Mouse (Mus musculus): ENCODE measurements around the gene Best3. TPM values are rescaled to one million over a fixed set of nuclear protein-coding genes. Genes with fewer than 3 reads are reported as not detected.
"Not testable (repeated sequence)": the region's sequence is repeated elsewhere in the genome, so short reads cannot be mapped to it uniquely, and the experiment has no call there.

The Best3 gene
- polyA plus RNA-seq, 1 experiment = 0.16 TPM

DNA sequence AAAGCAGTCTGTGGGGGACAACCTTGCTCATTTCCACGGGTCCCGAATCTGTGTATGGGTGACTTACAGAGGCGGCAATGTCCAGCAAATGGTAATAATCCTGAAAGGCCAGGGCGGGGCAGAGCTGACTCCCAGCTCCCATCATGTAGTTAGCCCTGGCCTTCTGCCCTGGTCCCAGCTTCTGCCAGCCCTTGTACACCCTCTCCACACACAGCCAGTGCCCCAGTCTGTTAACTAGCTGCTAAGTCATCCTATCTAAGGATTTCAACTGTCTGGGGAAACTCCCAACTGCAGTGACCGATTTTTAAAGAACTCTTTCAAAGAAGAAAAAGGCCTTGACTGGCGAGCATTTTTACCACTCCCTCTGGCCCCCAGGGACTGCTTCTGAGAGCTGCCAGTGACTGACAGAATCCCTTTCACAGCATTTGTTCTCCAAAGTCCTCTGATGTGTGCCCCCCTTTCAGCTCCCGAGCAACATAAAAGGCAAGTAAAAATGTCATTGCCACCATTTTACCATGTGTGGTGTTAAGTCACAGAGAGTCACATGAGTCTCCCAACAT, 32.2 kb downstream of the Best3 start:
- no peaks in the 10 kb centered on the region for H3K4me1 ChIP-seq (ENCODE audit: control insufficient read depth, insufficient read depth, low read length)
- WGBS = 38% methylated on average over 7 of the region's 7 CpGs
- TF ChIP-seq CTCF (IDR thresholded peaks at IDR 0.05; ENCODE audit: borderline replicate concordance, insufficient read depth, low read depth, low read length) (no peak), POLR2A (IDR thresholded peaks at IDR 0.05; ENCODE audit: borderline replicate concordance, insufficient read depth, low read length) (no peak)

DNA sequence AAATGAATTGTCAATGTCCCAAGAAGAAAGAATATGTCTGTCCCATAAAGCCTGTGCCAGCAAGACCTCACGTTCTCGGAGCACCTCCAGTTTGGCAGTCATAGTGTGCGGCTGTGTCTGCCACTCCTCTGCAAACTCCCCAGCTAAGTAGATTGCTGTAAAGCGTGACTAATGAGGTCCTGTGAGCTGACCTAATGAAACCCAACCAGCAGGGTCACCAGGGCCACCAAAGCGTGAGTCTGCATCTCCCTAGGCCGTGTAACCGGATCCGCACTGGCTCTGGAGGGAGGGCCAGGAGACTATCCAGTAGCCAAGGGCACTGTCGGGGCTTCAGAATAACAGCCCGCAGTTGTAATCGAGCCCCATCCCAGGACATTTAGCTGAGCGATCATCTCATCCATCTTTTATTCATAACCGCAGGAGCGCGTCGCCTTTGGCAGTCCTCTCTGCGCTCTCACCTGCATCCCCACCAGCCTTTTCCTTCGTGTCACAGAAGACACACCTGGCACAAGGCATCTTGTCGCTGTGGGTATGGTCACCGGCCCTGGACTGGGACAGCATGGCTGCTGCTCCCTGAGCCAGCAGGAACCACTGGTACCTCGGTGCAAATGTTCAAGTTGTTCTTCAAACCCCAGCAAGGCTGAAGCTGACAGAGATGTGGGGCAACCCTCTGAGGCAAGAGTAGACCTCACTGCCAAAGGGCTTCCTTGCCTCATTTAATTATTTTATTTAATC, 35.1 kb downstream of the Best3 start:
- TF ChIP-seq POLR2A (IDR thresholded peaks at IDR 0.05; ENCODE audit: borderline replicate concordance, insufficient read depth, low read length) = no peak
- no peak for TF ChIP-seq CTCF (IDR thresholded peaks at IDR 0.05; ENCODE audit: borderline replicate concordance, insufficient read depth, low read depth, low read length)
- Histone ChIP-seq H3K4me3 (replicated peaks; ENCODE audit: insufficient read depth, low read depth, low read length) (no peak overlapping the region), H3K27ac (ENCODE audit: insufficient read depth, low read length) (no peak overlapping the region), H3K4me1 (ENCODE audit: control insufficient read depth, insufficient read depth, low read length) (no peaks in the 10 kb centered on the region), H3K27me3 (ENCODE audit: control insufficient read depth, insufficient read depth, low read length) (no peaks in the 10 kb centered on the region)
- 18% methylated on average over 21 of the region's 21 CpGs for WGBS
- DNase-seq = no peak

More for the DNA sequence above, 32.2 kb downstream of the Best3 start:
- Histone ChIP-seq H3K27ac (ENCODE audit: insufficient read depth, low read length) (no peak overlapping the region), H3K27me3 (ENCODE audit: control insufficient read depth, insufficient read depth, low read length) (no peaks in the 10 kb centered on the region), H3K4me3 (replicated peaks; ENCODE audit: insufficient read depth, low read depth, low read length) (no peak overlapping the region)
- DNase-seq = no peak

DNA sequence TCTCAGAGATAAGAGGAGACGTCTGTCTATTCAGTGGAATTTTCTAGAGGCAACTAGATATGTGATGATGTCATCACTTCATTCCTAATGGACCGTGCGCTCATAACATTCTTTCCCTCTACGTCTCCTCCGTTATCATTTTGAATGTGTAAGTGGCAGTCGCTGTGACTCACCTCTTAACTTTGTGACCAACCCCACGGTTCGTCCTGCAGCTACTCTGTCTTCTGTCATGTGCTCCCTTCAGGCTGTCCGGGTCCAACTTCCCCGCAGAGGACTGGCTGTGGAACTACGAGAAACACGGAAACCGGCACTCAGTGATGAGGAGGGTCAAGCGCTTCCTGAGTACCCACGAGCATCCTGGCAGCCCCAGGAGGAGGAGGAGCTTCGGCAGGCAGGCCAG, 37.6 kb downstream of the Best3 start:
- Histone ChIP-seq H3K27ac (ENCODE audit: insufficient read depth, low read length) (no peak overlapping the region), H3K4me3 (replicated peaks; ENCODE audit: insufficient read depth, low read depth, low read length) (no peak overlapping the region), H3K4me1 (ENCODE audit: control insufficient read depth, insufficient read depth, low read length) (no peaks in the 10 kb centered on the region), H3K27me3 (ENCODE audit: control insufficient read depth, insufficient read depth, low read length) (no peaks in the 10 kb centered on the region)
- no peak for DNase-seq
- TF ChIP-seq CTCF (IDR thresholded peaks at IDR 0.05; ENCODE audit: borderline replicate concordance, insufficient read depth, low read depth, low read length) (no peak), POLR2A (IDR thresholded peaks at IDR 0.05; ENCODE audit: borderline replicate concordance, insufficient read depth, low read length) (no peak)
- WGBS = 54% methylated on average over 16 of the region's 16 CpGs

DNA sequence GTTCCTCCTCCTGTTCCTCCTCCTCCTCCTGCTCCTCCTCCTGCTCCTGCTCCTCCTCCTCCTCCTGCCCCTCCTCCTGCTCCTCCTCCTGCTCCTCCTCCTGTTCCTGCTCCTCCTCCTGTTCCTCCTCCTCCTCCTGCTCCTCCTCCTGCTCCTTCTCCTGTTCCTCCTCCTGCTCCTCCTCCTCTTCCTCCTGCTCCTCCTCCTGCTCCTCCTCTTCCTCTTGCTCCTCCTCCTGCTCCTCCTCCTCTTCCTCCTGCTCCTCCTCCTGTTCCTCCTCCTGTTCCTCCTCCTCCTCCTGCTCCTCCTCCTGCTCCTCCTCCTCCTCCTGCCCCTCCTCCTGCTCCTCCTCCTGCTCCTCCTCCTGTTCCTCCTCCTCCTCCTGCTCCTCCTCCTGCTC, 39.7 kb downstream of the Best3 start:
- H3K27me3 ChIP-seq (ENCODE audit: control insufficient read depth, insufficient read depth, low read length); H3K4me1 ChIP-seq (ENCODE audit: control insufficient read depth, insufficient read depth, low read length); DNase-seq; H3K27ac ChIP-seq (ENCODE audit: insufficient read depth, low read length); H3K4me3 ChIP-seq (replicated peaks; ENCODE audit: insufficient read depth, low read depth, low read length): not testable (repeated sequence)

DNA sequence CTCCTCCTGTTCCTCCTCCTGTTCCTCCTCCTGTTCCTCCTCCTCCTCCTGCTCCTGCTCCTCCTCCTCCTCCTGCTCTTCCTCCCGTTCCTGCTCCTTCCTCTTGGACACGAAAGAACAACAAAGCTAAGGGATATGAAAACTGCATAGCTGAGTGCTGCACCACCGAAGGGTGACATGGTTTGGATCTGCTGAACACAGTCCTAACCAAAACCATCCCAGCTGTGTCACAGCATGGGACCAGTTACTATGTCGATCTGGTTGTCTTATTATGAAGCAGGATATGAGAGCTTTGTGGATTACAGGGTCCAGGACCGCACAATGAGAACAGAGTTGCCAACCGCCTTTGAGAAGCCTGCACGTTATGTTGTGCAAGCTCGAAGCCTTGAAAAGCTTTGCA, 40.1 kb downstream of the Best3 start:
- no peak overlapping the region for H3K4me3 ChIP-seq (replicated peaks; ENCODE audit: insufficient read depth, low read depth, low read length)
- no peaks in the 10 kb centered on the region for H3K4me1 ChIP-seq (ENCODE audit: control insufficient read depth, insufficient read depth, low read length)
- no peak for DNase-seq
- no peak overlapping the region for H3K27ac ChIP-seq (ENCODE audit: insufficient read depth, low read length)
- H3K27me3 ChIP-seq (ENCODE audit: control insufficient read depth, insufficient read depth, low read length) = no peaks in the 10 kb centered on the region
- TF ChIP-seq POLR2A (IDR thresholded peaks at IDR 0.05; ENCODE audit: borderline replicate concordance, insufficient read depth, low read length) = no peak
- TF ChIP-seq CTCF (IDR thresholded peaks at IDR 0.05; ENCODE audit: borderline replicate concordance, insufficient read depth, low read depth, low read length) = no peak
- WGBS = 59% methylated on average over 8 of the region's 8 CpGs

DNA sequence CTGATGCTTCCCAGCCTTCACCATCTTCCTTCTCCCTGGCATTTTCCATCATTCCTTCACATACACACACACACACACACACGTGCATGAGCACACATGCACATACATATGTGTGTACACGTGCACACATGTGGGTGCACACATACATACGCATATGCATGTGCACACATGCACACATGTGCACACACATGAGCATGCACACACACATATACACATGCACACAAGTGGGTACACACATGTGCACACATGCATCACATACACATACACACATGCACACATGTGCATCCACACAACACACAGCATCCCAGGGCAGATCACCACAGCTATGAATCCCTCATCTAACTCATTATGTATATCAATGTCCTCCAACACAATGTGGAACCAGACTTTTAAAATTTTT, 45.0 kb downstream of the Best3 start:
- Histone ChIP-seq H3K27ac (ENCODE audit: insufficient read depth, low read length) (no peak overlapping the region), H3K4me3 (replicated peaks; ENCODE audit: insufficient read depth, low read depth, low read length) (no peak overlapping the region), H3K4me1 (ENCODE audit: control insufficient read depth, insufficient read depth, low read length) (no peaks in the 10 kb centered on the region), H3K27me3 (ENCODE audit: control insufficient read depth, insufficient read depth, low read length) (no peaks in the 10 kb centered on the region)
- WGBS = 94% methylated on average over 3 of the region's 3 CpGs
- TF ChIP-seq POLR2A (IDR thresholded peaks at IDR 0.05; ENCODE audit: borderline replicate concordance, insufficient read depth, low read length) (no peak), CTCF (IDR thresholded peaks at IDR 0.05; ENCODE audit: borderline replicate concordance, insufficient read depth, low read depth, low read length) (no peak)
- DNase-seq = no peak

DNA sequence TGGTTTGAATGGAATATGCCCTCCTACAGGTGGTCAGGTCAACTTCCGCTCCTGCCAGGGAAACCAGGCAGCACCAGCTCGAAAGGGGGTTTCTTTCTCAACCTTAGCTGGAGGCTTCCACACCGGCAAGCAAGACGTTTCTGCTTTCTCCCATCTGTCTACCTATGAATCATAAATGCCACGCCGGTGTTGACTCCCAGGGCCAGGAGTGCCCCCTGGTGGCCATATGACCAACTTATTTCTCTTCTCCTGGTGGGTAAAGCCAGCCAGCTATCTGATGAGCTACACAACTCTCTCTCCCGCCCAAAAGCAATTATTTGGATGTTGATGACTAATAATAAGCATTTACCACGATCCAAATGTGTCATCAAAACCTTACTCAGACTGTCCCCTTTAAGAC, 47.7 kb downstream of the Best3 start:
- H3K27ac ChIP-seq (ENCODE audit: insufficient read depth, low read length) = no peak overlapping the region
- WGBS = 9% methylated on average over 8 of the region's 8 CpGs

DNA sequence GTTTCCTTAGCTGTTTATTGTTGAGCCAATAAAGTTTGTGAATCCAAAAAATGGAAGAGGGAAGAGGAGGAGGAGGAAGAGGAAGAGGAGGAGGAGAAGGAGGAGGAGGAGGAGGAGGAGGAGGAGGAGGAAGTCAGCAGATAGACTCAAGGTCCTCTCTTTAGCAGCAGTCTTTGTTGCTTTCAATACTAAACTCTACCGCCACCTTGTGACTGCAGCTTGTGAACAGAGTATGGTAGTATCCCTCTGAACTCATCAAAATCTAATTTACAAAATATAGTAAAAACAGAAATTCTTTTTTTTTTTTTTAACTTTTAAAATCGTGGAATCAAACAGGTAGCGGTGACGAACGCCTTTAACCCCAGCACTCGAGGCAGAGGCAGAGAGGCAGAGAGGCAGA, 54.2 kb downstream of the Best3 start:
- no peaks in the 10 kb centered on the region for H3K27me3 ChIP-seq (ENCODE audit: control insufficient read depth, insufficient read depth, low read length)
- WGBS = 67% methylated on average over 6 of the region's 6 CpGs
- H3K4me1 ChIP-seq (ENCODE audit: control insufficient read depth, insufficient read depth, low read length) = no peaks in the 10 kb centered on the region
- no peak for TF ChIP-seq POLR2A (IDR thresholded peaks at IDR 0.05; ENCODE audit: borderline replicate concordance, insufficient read depth, low read length)
- no peak for TF ChIP-seq CTCF (IDR thresholded peaks at IDR 0.05; ENCODE audit: borderline replicate concordance, insufficient read depth, low read depth, low read length)
- DNase-seq = no peak
- H3K4me3 ChIP-seq (replicated peaks; ENCODE audit: insufficient read depth, low read depth, low read length) = no peak overlapping the region
- H3K27ac ChIP-seq (ENCODE audit: insufficient read depth, low read length) = no peak overlapping the region

More for the DNA sequence above, 47.7 kb downstream of the Best3 start:
- Histone ChIP-seq H3K27me3 (ENCODE audit: control insufficient read depth, insufficient read depth, low read length) (no peaks in the 10 kb centered on the region), H3K4me3 (replicated peaks; ENCODE audit: insufficient read depth, low read depth, low read length) (no peak overlapping the region), H3K4me1 (ENCODE audit: control insufficient read depth, insufficient read depth, low read length) (no peaks in the 10 kb centered on the region)
- TF ChIP-seq POLR2A (IDR thresholded peaks at IDR 0.05; ENCODE audit: borderline replicate concordance, insufficient read depth, low read length) = no peak
- TF ChIP-seq CTCF (IDR thresholded peaks at IDR 0.05; ENCODE audit: borderline replicate concordance, insufficient read depth, low read depth, low read length) = peak; percentile 68
- peak; percentile 60 to 62 for DNase-seq

Measured in cerebellum, adult 2 months (tissue).